Mouse (Mus musculus): ENCODE measurements around the gene 6030468B19Rik. TPM values are rescaled to one million over a fixed set of nuclear protein-coding genes. Genes with fewer than 3 reads are reported as not detected.

6030468B19Rik gene
- polyA plus RNA-seq, 1 experiment = 7.6 TPM

GRCm38 (mm10) chr11:117780582-117781111 is 16.8 kb upstream of the 6030468B19Rik start:
- Histone ChIP-seq H3K27ac (ENCODE audit: insufficient read depth, low read length) (peak overlapping the region; percentile 99), H3K36me3 (ENCODE audit: control insufficient read depth, insufficient read depth, low read length) (peaks cover 24% of the 10 kb centered on the region), H3K4me3 (ENCODE audit: extremely low read depth, insufficient read depth, insufficient read length) (peak overlapping the region; percentile 86), H3K27me3 (ENCODE audit: control insufficient read depth, insufficient read depth, low read length) (no peaks in the 10 kb centered on the region), H3K4me1 (ENCODE audit: control insufficient read depth, insufficient read depth, insufficient read length) (peaks cover 18% of the 10 kb centered on the region; the same call in 1 of the 2 replicates)
- WGBS = under 1% methylated on average over 19 of the region's 19 CpGs
- TF ChIP-seq POLR2A (IDR thresholded peaks at IDR 0.05; ENCODE audit: low read depth, low read length) = no peak
- no peak for TF ChIP-seq CTCF (IDR thresholded peaks at IDR 0.05; ENCODE audit: extremely low read depth, insufficient read depth, insufficient read length, insufficient replicate concordance)
- DNase-seq (ENCODE audit: low read depth in 1 of 2, low spot score in 2 of 2) = peak; percentile 95 to 96

- Histone ChIP-seq H3K4me1 (ENCODE audit: control insufficient read depth, insufficient read depth, insufficient read length) (peaks cover 14% of the 10 kb centered on the region; the same call in 1 of the 2 replicates), H3K27me3 (ENCODE audit: control insufficient read depth, insufficient read depth, low read length) (no peaks in the 10 kb centered on the region), H3K27ac (ENCODE audit: insufficient read depth, low read length) (peak overlapping the region; percentile 99), H3K4me3 (ENCODE audit: extremely low read depth, insufficient read depth, insufficient read length) (peak overlapping the region; percentile 86), H3K36me3 (ENCODE audit: control insufficient read depth, insufficient read depth, low read length) (peaks cover 19% of the 10 kb centered on the region)
- no peak for TF ChIP-seq CTCF (IDR thresholded peaks at IDR 0.05; ENCODE audit: extremely low read depth, insufficient read depth, insufficient read length, insufficient replicate concordance)
- TF ChIP-seq POLR2A (IDR thresholded peaks at IDR 0.05; ENCODE audit: low read depth, low read length) = peak; percentile 12; the same call in 1 of the 2 replicates
- peak in 1 of 2 experiments; percentile 72 for DNase-seq (ENCODE audit: low read depth in 1 of 2, low spot score in 2 of 2)
- 1% methylated on average over 18 of the region's 18 CpGs for WGBS
These were observed 16.1 kb upstream of the 6030468B19Rik start for GRCm38 (mm10) chr11:117781199-117781821.

DNA sequence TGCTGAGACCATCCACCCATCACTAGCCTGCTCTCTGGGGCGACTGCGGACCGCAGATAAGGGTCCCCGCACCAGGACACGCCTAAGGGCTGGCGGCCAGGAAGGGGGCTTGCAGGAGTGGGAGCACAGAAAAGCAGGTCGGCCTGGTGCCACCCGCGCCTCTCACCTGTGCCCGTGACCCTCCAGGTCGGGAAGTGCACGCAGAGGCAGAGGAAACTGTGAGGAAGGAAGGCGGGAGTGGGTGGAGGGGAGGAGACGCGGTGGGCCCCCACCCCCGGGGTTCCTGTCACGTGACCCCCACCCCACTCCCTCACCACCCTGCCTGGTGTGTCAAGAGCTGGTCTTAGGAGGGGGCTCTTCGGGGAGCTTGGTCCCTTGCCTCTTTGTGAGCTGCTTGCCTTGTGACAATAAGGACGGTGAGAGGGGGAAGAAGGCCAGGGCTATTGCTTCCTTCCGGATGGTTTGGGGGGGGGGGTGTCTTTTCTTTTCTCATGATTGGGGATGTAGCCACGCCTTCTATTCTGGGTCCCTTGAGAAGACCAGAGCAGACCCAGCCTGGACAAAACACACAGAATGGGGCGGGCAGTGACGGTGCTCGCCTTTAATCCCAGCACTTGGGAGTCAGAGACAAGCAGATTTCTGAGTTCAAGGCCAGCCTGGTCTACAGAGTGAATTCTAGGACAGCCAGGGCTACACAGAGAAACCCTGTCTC is 15.3 kb upstream of the 6030468B19Rik start, which contains the start of the genes Tmc8 and Tmc6:
TSS of gene Tmc8 (plus strand) at position 84 of the 712 bp plus-strand sequence.
TSS of gene Tmc6 (minus strand) at position 206 of the 712 bp plus-strand sequence.
- 2% methylated on average over 21 of the region's 24 CpGs for WGBS
- peak; percentile 72 to 88 for DNase-seq (ENCODE audit: low read depth in 1 of 2, low spot score in 2 of 2)
- peaks cover 17% of the 10 kb centered on the region for H3K36me3 ChIP-seq (ENCODE audit: control insufficient read depth, insufficient read depth, low read length)
- H3K27ac ChIP-seq (ENCODE audit: insufficient read depth, low read length) = peak within 1 kb of the TSS; percentile 99
- peaks cover 12% of the 10 kb centered on the region; the same call in 1 of the 2 replicates for H3K4me1 ChIP-seq (ENCODE audit: control insufficient read depth, insufficient read depth, insufficient read length)
- TF ChIP-seq POLR2A (IDR thresholded peaks at IDR 0.05; ENCODE audit: low read depth, low read length) = peak; percentile 91
- TF ChIP-seq CTCF (IDR thresholded peaks at IDR 0.05; ENCODE audit: extremely low read depth, insufficient read depth, insufficient read length, insufficient replicate concordance) = no peak
- H3K4me3 ChIP-seq (ENCODE audit: extremely low read depth, insufficient read depth, insufficient read length) = peak within 1 kb of the TSS; percentile 86
- no peaks in the 10 kb centered on the region for H3K27me3 ChIP-seq (ENCODE audit: control insufficient read depth, insufficient read depth, low read length)

DNA sequence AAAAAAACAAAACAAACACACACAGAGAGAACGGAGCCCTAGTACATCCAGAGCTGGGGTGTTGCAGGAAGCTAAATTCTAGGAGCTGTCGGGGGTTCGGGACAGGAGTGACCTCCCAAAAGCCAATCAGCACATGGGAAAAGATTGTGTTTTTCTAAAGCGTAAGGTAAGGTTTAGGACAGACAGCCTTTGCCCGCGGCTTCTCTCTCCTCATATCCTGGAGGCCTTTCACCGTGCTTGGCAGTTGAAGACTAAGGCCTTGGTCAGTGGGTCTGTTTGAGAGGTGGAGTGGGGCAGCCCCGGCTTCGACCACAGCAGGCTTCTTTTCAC is 14.8 kb upstream of the 6030468B19Rik start:
- Histone ChIP-seq H3K4me1 (ENCODE audit: control insufficient read depth, insufficient read depth, insufficient read length) (peaks cover 12% of the 10 kb centered on the region; the same call in 1 of the 2 replicates), H3K27ac (ENCODE audit: insufficient read depth, low read length) (peak overlapping the region; percentile 99), H3K36me3 (ENCODE audit: control insufficient read depth, insufficient read depth, low read length) (peaks cover 15% of the 10 kb centered on the region), H3K4me3 (ENCODE audit: extremely low read depth, insufficient read depth, insufficient read length) (peak overlapping the region; percentile 86), H3K27me3 (ENCODE audit: control insufficient read depth, insufficient read depth, low read length) (no peaks in the 10 kb centered on the region)
- DNase-seq (ENCODE audit: low read depth in 1 of 2, low spot score in 2 of 2) = no peak
- WGBS = 14% methylated on average over 9 of the region's 9 CpGs
- no peak for TF ChIP-seq CTCF (IDR thresholded peaks at IDR 0.05; ENCODE audit: extremely low read depth, insufficient read depth, insufficient read length, insufficient replicate concordance)

GRCm38 (mm10) chr11:117783089-117783488 is 14.4 kb upstream of the 6030468B19Rik start:
- H3K36me3 ChIP-seq (ENCODE audit: control insufficient read depth, insufficient read depth, low read length) = peaks cover 12% of the 10 kb centered on the region
- peak overlapping the region; percentile 86 for H3K4me3 ChIP-seq (ENCODE audit: extremely low read depth, insufficient read depth, insufficient read length)
- peak overlapping the region; percentile 99 for H3K27ac ChIP-seq (ENCODE audit: insufficient read depth, low read length)
- no peaks in the 10 kb centered on the region for H3K27me3 ChIP-seq (ENCODE audit: control insufficient read depth, insufficient read depth, low read length)
- peak in 1 of 2 experiments; percentile 81 for DNase-seq (ENCODE audit: low read depth in 1 of 2, low spot score in 2 of 2)
- TF ChIP-seq CTCF (IDR thresholded peaks at IDR 0.05; ENCODE audit: extremely low read depth, insufficient read depth, insufficient read length, insufficient replicate concordance) = peak; percentile 60
- peak; percentile 73 for TF ChIP-seq POLR2A (IDR thresholded peaks at IDR 0.05; ENCODE audit: low read depth, low read length)
- peaks cover 11% of the 10 kb centered on the region; the same call in 1 of the 2 replicates for H3K4me1 ChIP-seq (ENCODE audit: control insufficient read depth, insufficient read depth, insufficient read length)
- WGBS = 6% methylated on average over 31 of the region's 31 CpGs

DNA sequence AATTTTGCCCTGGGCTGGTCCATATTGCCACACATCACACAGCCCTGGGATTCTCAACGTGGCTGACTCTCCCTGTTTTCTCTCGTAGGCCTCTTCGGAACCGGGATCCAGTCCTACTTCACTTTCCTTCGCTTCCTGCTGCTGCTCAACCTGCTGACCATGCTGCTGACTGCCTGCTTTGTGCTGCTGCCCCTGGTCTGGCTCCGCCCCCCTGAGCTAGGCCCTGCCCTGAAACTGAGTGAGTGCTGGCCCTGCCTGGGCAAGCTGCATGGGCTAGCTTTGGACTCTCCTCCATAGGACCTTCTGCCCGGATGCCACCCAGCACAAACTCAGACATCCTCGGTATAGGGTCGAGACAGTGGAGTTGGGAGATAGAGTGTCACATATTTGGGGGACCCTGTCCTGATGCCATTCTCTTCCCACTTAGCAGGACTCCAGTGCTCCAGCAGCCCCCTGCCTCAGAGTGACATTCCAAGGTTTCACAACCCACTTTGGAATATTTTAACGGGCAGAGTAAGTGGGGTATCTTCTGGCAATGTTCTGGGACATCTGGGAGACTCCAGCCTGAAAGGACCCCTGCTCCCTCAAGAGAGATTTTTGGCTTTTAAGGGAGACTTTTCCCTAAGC is 13.7 kb upstream of the 6030468B19Rik start:
- no peak overlapping the region; the same call in 1 of the 2 replicates for H3K4me3 ChIP-seq (ENCODE audit: extremely low read depth, insufficient read depth, insufficient read length)
- peaks cover 5% of the 10 kb centered on the region; the same call in 1 of the 2 replicates for H3K4me1 ChIP-seq (ENCODE audit: control insufficient read depth, insufficient read depth, insufficient read length)
- peak in 1 of 2 experiments; percentile 49 for DNase-seq (ENCODE audit: low read depth in 1 of 2, low spot score in 2 of 2)
- TF ChIP-seq CTCF (IDR thresholded peaks at IDR 0.05; ENCODE audit: extremely low read depth, insufficient read depth, insufficient read length, insufficient replicate concordance) (no peak), POLR2A (IDR thresholded peaks at IDR 0.05; ENCODE audit: low read depth, low read length) (no peak)
- 71% methylated on average over 10 of the region's 10 CpGs for WGBS
- no peaks in the 10 kb centered on the region for H3K27me3 ChIP-seq (ENCODE audit: control insufficient read depth, insufficient read depth, low read length)
- H3K27ac ChIP-seq (ENCODE audit: insufficient read depth, low read length) = peak overlapping the region; percentile 99
- H3K36me3 ChIP-seq (ENCODE audit: control insufficient read depth, insufficient read depth, low read length) = peaks cover 6% of the 10 kb centered on the region

Data from spleen, adult 2 months (tissue).